Mouse (Mus musculus): ENCODE measurements around the gene Rassf3. TPM values are rescaled to one million over a fixed set of nuclear protein-coding genes. Genes with fewer than 3 reads are reported as not detected.

The Rassf3 gene
- polyA plus RNA-seq, 1 experiment from 2014 or later: 13.4 TPM

DNA sequence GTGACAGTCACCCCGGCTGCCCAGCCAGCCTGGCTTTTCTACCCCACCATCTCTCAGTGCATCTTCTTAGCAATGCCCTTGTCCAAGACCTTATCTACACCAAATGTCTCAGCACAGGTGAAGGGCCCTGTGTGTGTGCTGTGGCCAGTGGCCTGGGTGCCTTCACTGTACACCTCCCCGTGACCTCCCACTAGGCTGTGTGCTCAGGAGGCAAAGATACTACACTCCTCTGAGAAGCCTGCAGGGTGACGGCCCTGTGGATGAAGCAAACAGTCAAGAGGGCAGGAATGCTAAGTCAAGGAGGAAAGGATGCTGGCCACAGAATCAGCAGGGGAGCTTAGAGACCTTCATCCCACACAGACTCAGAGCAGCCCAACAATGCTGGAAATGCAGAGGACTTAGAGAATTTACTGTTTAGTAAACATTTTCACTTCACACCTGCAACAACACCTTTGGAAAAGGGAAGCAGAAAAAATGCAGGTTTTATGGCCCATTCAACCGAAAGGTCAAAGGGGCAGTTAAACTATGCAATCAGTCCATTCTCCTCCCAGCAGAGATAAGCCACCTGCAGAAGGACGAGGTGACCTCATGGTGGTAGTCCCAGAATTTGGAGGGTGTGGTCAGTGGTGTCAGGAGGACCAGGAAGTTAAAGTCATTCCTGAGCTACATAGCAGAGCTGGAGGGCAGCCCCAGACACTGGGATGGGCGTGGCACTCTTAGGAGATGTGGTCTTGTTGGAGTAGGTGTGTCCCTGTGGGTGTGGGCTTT, 21.3 kb downstream of the Rassf3 start:
- no peak for ATAC-seq (ENCODE audit: low FRiP score)
- 76% methylated on average over 6 of the region's 6 CpGs for WGBS
- H3K9ac ChIP-seq: no peak overlapping the region
- H3K4me1 ChIP-seq: no peaks in the 10 kb centered on the region
- H3K4me2 ChIP-seq (replicated peaks): no peak overlapping the region
- H3K27ac ChIP-seq: no peak overlapping the region
- no peaks in the 10 kb centered on the region for H3K9me3 ChIP-seq (replicated peaks)
- no peak overlapping the region for H3K4me3 ChIP-seq
- H3K27me3 ChIP-seq: no peaks in the 10 kb centered on the region
- H3K36me3 ChIP-seq: no peaks in the 10 kb centered on the region

DNA sequence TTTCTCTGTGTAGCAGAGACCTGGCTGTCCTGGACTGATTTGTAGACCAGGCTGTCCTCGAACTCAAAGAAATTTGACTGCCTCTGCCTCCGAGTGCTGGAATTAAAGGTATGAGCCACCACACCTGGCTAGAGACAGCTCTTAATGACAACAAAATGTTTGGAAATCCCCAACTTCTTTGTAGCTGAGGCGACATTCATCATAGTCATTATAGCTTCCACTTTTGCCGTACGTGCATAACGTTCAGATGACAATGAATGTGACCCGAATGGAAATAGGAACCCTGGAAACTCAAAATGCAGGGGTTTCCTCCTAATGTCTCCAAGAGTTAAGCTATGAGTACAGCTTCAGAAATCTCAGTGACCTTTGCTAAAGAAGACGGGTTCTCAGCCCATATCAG, 22.1 kb downstream of the Rassf3 start:
- Histone ChIP-seq H3K4me3 (no peak overlapping the region), H3K4me1 (no peaks in the 10 kb centered on the region), H3K4me2 (replicated peaks) (no peak overlapping the region), H3K27me3 (no peaks in the 10 kb centered on the region), H3K27ac (no peak overlapping the region), H3K9me3 (replicated peaks) (no peaks in the 10 kb centered on the region), H3K36me3 (no peaks in the 10 kb centered on the region), H3K9ac (no peak overlapping the region)
- 86% methylated on average over 8 of the region's 8 CpGs for WGBS
- no peak for ATAC-seq (ENCODE audit: low FRiP score)

DNA sequence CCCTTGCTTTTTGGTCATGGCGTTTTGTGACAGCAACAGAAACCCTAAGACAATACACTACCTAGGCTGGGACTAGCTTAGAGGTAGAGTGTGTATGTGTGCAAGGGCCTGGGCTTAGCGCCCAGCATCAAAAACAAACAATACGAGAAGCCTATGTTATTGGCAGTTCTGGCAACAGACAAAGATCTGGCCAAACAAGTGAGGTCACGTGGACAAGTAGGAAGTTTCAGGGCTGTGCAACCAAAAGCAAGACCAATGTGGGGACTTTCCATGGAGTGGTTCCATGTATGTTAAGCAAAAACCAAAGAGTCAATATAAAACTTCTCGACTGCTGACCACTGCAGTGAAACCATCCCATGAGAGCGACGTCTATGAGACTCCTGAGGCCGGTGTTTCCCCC, 30.3 kb downstream of the Rassf3 start:
- Histone ChIP-seq H3K4me1 (peaks cover 10% of the 10 kb centered on the region), H3K4me3 (no peak overlapping the region), H3K27ac (no peak overlapping the region), H3K36me3 (no peaks in the 10 kb centered on the region), H3K27me3 (no peaks in the 10 kb centered on the region), H3K4me2 (replicated peaks) (no peak overlapping the region), H3K9ac (no peak overlapping the region), H3K9me3 (replicated peaks) (no peaks in the 10 kb centered on the region)
- no peak for ATAC-seq (ENCODE audit: low FRiP score)
- 83% methylated on average over 8 of the region's 8 CpGs for WGBS

GRCm38 (mm10) chr10:121444198-121444597, 31.9 kb downstream of the Rassf3 start:
- peaks cover 10% of the 10 kb centered on the region for H3K4me1 ChIP-seq
- no peak overlapping the region for H3K4me2 ChIP-seq (replicated peaks)
- no peak overlapping the region for H3K9ac ChIP-seq
- H3K27me3 ChIP-seq: no peaks in the 10 kb centered on the region
- H3K9me3 ChIP-seq (replicated peaks): no peaks in the 10 kb centered on the region
- no peak overlapping the region for H3K4me3 ChIP-seq
- no peak for ATAC-seq (ENCODE audit: low FRiP score)
- WGBS: 91% methylated on average over 7 of the region's 7 CpGs
- no peaks in the 10 kb centered on the region for H3K36me3 ChIP-seq
- H3K27ac ChIP-seq: no peak overlapping the region

DNA sequence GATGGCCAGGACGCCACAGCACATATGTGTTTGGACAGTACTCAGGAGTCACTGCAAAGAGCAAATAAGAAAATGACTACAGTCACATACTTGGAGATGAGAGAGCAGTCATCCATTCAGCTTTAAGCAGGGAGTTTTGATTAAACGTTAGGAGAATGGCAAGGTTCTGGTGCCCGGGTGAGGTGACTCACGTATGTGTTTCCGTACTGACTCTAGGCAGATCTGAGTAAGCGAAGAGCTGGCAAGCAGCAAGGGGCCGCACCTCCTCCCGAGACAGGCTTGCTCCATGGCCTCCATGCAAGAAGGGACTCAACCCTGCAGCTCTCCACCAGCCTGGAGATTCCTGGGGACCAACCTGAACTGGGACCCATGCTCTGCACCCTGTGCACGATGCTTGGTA, 32.4 kb downstream of the Rassf3 start:
- H3K9ac ChIP-seq: no peak overlapping the region
- H3K4me1 ChIP-seq: peaks cover 10% of the 10 kb centered on the region
- no peak for ATAC-seq (ENCODE audit: low FRiP score)
- no peaks in the 10 kb centered on the region for H3K9me3 ChIP-seq (replicated peaks)
- no peaks in the 10 kb centered on the region for H3K27me3 ChIP-seq
- no peak overlapping the region for H3K4me3 ChIP-seq
- no peak overlapping the region for H3K27ac ChIP-seq
- H3K36me3 ChIP-seq: no peaks in the 10 kb centered on the region
- no peak overlapping the region for H3K4me2 ChIP-seq (replicated peaks)
- 92% methylated on average over 9 of the region's 9 CpGs for WGBS

DNA sequence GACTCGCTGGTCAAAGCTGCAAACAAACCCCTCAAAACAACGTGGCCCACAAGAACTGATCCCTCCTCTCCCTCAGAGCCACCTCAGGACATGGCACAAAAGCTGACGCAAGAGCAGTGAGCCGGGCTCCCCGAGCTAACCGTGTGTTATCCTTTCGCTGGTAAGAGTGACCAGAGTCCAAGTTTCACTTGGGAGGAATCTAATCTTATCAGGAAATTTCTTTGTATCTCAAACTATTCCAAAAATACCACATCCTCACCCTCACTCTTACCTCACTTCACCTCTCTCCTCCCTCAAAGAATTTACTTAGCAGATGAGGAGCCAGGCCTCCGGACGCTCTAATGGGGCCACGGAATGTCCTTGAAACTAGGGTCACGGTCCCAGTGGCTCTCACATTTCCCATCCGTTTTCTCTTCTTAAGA, 36.8 kb downstream of the Rassf3 start:
- 89% methylated on average over 12 of the region's 12 CpGs for WGBS
- no peaks in the 10 kb centered on the region for H3K9me3 ChIP-seq (replicated peaks)
- H3K4me3 ChIP-seq: no peak overlapping the region
- no peak overlapping the region for H3K27ac ChIP-seq
- no peak overlapping the region for H3K4me2 ChIP-seq (replicated peaks)
- no peaks in the 10 kb centered on the region for H3K27me3 ChIP-seq
- no peaks in the 10 kb centered on the region for H3K36me3 ChIP-seq
- no peak overlapping the region for H3K9ac ChIP-seq
- ATAC-seq (ENCODE audit: low FRiP score): no peak
- peaks cover 13% of the 10 kb centered on the region for H3K4me1 ChIP-seq

GRCm38 (mm10) chr10:121438109-121438508, 38.0 kb downstream of the Rassf3 start:
- Histone ChIP-seq H3K4me1 (peaks cover 14% of the 10 kb centered on the region), H3K27me3 (no peaks in the 10 kb centered on the region), H3K36me3 (no peaks in the 10 kb centered on the region), H3K4me3 (no peak overlapping the region), H3K9ac (no peak overlapping the region), H3K27ac (no peak overlapping the region), H3K4me2 (replicated peaks) (no peak overlapping the region), H3K9me3 (replicated peaks) (no peaks in the 10 kb centered on the region)
- 64% methylated on average over 5 of the region's 8 CpGs for WGBS
- ATAC-seq (ENCODE audit: low FRiP score): no peak

GRCm38 (mm10) chr10:121436693-121437092, 39.5 kb downstream of the Rassf3 start:
- 63% methylated on average over 4 of the region's 4 CpGs for WGBS
- no peaks in the 10 kb centered on the region for H3K27me3 ChIP-seq
- no peaks in the 10 kb centered on the region for H3K36me3 ChIP-seq
- peak overlapping the region; percentile 30; the same call in 1 of the 2 replicates for H3K27ac ChIP-seq
- ATAC-seq (ENCODE audit: low FRiP score): no peak
- peaks cover 21% of the 10 kb centered on the region for H3K4me1 ChIP-seq
- no peak overlapping the region for H3K4me3 ChIP-seq
- H3K9ac ChIP-seq: no peak overlapping the region
- H3K9me3 ChIP-seq (replicated peaks): no peaks in the 10 kb centered on the region
- no peak overlapping the region for H3K4me2 ChIP-seq (replicated peaks)

GRCm38 (mm10) chr10:121436258-121436645, 39.9 kb downstream of the Rassf3 start:
- no peaks in the 10 kb centered on the region for H3K27me3 ChIP-seq
- H3K9me3 ChIP-seq (replicated peaks): no peaks in the 10 kb centered on the region
- ATAC-seq (ENCODE audit: low FRiP score): no peak
- H3K27ac ChIP-seq: no peak overlapping the region
- H3K4me1 ChIP-seq: peaks cover 21% of the 10 kb centered on the region
- no peak overlapping the region for H3K4me3 ChIP-seq
- 57% methylated on average over 8 of the region's 8 CpGs for WGBS
- no peaks in the 10 kb centered on the region for H3K36me3 ChIP-seq
- H3K9ac ChIP-seq: no peak overlapping the region
- H3K4me2 ChIP-seq (replicated peaks): 0 out of 2 replicates have a peak overlapping the region, but pooled peaks have one; percentile 11

DNA sequence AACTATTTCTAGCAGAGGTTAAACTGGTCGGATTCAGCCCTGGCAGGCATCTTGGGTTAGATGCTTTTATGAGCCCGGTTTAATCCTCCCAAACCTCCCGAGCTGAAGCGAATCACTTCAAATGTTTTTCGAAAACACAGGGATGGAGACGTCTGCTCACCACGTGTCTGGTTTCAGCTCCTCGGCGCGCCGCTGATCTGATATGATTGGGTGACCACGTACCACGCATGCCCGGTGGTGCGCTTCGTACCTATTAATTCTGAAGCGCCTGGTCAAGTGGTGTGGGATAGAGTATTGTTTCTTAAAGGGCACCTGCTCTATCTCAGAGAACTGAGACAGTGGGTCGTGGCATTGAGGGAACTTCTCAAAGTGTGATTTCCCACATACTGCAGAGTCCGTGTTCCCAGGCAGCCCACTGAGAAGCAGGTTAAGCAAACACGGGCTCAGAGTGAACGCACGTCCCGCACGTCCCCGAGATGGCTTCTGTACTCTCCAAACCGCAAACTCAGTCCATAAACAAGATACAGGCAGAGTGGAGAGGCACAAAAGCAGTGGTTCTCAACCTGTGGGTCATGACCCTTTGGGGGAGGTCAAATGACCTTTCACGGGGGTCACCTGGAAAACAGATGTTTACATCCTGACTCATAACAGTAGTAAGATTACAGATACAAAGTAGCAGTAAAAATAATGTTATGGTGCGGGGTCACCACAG, 40.4 kb downstream of the Rassf3 start:
- no peak for ATAC-seq (ENCODE audit: low FRiP score)
- Histone ChIP-seq H3K9me3 (replicated peaks) (no peaks in the 10 kb centered on the region), H3K27ac (no peak overlapping the region), H3K4me1 (peaks cover 21% of the 10 kb centered on the region), H3K4me2 (replicated peaks) (peak overlapping the region; percentile 11; the same call in 1 of the 2 replicates), H3K36me3 (no peaks in the 10 kb centered on the region), H3K4me3 (no peak overlapping the region), H3K27me3 (no peaks in the 10 kb centered on the region), H3K9ac (no peak overlapping the region)
- WGBS: 66% methylated on average over 28 of the region's 28 CpGs

DNA sequence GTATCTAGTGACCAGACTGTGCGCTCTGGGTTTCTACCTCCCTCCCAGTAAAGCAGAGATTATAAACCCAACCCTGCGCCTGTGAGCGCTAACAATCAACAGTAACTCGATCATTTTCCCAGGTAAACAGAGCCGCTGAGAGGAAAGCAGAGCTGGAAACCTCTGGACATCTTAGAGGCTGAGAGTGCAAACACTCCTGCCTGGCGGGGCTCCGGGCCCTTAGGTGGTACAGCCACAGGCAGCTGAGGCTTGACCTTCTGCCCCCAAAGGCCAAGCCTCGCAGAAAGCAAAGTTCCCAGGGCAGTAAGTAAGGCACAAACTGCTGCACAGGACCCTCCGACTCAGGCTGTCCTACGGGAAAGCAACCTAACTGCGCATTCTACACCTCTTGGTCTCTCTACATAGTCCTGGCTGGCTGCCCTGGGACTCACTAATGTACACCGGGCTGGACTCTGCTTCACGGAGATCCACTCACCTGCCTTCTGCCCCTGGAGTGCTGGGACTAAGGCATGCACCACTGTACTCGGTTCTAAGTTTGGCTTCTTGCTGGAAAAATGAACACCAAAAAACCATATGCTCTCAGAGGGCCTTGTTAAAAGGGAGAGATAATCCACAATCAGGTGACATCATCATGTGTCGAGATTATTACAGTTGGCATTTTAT, 41.6 kb downstream of the Rassf3 start:
- H3K4me3 ChIP-seq: no peak overlapping the region
- no peak overlapping the region for H3K4me2 ChIP-seq (replicated peaks)
- H3K27ac ChIP-seq: no peak overlapping the region
- no peak for ATAC-seq (ENCODE audit: low FRiP score)
- WGBS: 71% methylated on average over 15 of the region's 15 CpGs
- no peak overlapping the region for H3K9ac ChIP-seq
- peaks cover 29% of the 10 kb centered on the region for H3K4me1 ChIP-seq
- no peaks in the 10 kb centered on the region for H3K36me3 ChIP-seq
- H3K9me3 ChIP-seq (replicated peaks): no peaks in the 10 kb centered on the region
- H3K27me3 ChIP-seq: no peaks in the 10 kb centered on the region

GRCm38 (mm10) chr10:121432635-121433280, 43.4 kb downstream of the Rassf3 start:
- H3K27me3 ChIP-seq: no peaks in the 10 kb centered on the region
- WGBS: 37% methylated on average over 16 of the region's 16 CpGs
- no peak for ATAC-seq (ENCODE audit: low FRiP score)
- H3K4me2 ChIP-seq (replicated peaks): no peak overlapping the region
- H3K27ac ChIP-seq: 0 out of 2 replicates have a peak overlapping the region, but pooled peaks have one; percentile 1
- no peak overlapping the region for H3K9ac ChIP-seq
- no peaks in the 10 kb centered on the region for H3K9me3 ChIP-seq (replicated peaks)
- H3K4me1 ChIP-seq: peaks cover 35% of the 10 kb centered on the region
- H3K4me3 ChIP-seq: no peak overlapping the region
- H3K36me3 ChIP-seq: no peaks in the 10 kb centered on the region

Data from hindbrain, embryonic 12.5 days (tissue).